Mouse (Mus musculus): Measurements from ENCODE around the gene Hs3st3a1.

The Hs3st3a1 gene

DNA sequence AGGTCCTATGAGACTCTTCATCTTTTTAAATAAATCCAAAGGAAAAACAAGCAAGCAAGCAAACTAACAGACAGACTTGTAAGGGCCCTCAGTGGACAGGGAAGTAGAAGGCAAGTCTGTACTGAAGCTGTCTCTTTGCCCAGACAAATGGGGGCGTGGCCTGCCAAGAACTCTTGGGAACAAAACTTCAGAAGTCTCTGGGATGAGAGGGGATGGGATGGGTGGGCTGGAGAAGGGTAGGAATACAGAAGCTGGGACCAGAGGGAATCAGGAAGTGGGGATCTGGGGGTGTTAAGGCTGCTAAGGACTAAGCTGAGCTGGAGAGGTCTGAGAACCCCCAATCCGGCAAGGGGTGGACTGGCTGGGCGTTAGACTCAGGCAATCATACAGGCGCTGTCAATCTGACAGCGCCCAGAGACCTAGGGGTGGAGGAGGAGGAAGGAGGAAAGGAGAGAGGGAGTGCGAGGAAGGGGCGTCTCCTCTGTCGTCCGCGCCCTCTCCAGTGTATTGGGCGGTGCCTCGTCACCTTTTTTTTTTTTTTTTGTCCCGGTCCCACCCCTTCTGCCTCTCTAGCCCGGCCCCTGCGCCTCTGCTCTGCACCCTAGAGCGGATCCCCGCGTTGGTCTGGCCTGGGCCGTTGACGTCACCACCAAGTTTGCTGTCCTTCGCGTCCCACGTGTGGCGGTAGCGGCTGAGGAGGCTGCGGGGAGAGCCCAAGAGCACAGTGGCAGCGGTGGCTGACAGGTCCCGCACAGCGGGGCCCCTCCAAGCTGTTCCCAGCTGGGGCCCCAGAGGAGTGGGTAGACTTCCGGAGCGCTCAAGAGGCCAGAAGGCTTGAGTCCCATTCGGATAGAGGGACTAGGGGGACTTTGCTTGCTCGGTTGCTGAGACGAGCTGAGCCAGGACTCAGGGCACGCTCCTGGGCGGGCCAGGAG, at the start of gene Hs3st3a1:
Gene Hs3st3a1 (plus strand): TSS at position 722 of the 935 bp plus-strand sequence.
- no peak for DNase-seq (ENCODE audit: extremely low read depth, low read depth, low spot score)

DNA sequence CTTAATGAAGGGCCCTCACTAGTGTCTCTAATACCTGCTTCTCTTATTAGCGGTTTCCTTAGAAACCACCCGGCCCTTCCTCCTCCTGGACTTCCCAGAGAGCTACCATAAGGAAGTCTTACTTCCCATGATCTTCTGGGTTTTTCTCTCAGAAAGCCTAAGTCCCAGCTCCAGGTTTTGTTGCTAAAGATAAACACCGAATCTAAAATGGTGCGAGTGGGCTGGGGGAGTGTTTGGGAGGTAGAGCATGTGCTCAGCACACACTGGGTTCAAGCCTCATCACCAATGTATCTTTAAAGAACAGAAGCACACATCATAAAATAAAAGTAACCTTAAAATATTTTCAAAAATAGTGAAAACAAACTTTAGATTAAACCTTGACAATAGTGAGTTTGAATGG, 48.8 kb upstream of the Hs3st3a1 start:
- DNase-seq (ENCODE audit: extremely low read depth, low read depth, low spot score), result no peak

DNA sequence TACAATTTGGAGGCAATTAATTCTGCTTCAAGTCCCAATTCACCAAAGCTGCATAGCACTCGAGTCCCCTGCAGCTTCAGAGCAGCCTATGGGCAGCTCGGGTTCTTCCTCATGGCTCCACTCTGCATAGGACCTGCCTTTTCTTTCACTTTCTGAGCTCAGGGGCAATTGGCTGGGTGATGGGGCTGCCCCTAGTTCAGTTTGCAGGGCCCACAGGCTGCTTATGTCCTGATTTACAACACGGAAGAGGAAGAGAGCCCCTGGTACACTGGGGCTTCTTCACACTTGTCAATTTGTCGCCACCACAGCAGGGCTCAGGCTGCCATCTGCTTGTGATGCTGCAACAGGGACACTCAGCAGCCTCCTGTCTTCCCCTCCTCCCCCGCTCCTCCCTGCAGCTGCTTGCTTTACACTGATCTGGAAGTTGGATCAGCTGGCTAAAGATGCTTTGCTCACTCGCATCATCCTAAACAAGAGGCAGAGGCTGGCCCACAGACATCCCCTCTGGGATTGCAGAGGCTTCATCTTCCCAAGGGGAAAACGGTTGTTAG, 38.7 kb upstream of the Hs3st3a1 start:
- no peak for DNase-seq (ENCODE audit: extremely low read depth, low read depth, low spot score)

DNA sequence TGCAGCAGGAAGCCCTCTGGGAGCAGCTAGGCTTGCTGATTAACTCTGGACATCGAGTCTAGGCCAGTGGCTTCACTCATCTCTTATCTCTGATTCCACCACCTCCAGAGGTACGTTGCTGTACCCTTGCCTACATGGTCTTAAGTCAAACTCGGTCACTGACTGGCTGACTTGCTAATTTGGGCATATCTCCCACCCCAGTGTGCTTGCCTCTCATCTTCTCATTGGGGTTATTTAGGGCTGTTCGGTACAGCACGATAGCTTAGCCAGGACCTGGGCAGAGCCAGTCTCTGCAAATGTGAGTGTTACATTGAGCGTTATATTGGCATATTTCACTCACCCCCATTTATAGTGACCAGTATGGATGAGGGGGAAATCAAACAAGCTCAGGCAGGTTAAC, 38.2 kb upstream of the Hs3st3a1 start:
- no peak for DNase-seq (ENCODE audit: extremely low read depth, low read depth, low spot score)

DNA sequence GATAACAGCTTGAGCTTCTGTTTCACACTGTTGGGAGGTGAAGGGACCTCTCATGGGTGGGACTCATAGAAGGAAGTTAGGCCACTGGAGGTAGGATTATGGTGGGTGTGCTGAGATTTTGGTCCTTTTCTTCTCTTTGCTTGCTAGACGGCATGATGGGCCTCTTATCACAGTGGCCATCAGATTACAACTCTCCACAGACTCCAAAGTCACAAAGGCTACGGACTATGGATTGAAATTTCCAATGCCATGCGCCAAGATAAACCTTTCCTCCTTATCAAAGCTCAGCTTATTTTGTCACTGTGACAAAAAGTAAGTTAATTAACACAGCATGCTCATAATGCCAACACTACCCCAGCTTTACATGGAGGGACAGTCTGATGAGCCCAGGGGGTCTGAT, 37.5 kb upstream of the Hs3st3a1 start:
- DNase-seq (ENCODE audit: extremely low read depth, low read depth, low spot score), result no peak

DNA sequence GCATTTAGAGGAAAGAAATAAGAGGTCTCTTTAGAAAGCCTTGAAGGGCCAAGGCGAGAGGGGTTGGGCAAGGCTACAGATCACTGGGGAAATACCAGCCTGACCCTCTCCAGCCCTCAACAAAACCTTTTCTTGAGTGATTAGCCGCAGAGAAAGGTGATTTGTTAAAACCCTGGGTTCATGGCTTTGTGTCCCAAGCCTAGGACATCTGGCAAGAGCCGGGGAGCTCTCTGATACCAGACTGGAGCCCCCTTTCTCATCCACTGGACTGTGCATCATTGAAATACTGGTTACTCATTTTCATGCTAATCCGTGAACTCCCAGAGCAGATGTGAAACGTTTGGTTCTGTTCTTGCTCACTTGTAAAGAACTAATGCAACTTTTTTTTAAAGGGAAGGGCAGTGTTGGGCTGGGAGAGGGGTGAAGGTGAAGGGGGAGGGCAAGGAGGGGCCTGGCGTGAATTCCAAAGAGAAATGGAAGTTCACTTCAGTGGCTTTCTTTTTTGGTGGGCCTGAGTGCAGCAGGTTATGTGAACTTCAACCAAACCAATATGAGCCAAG, 34.5 kb upstream of the Hs3st3a1 start:
- DNase-seq (ENCODE audit: extremely low read depth, low read depth, low spot score), result no peak

GRCm38 (mm10) chr11:64418969-64419368, 16.2 kb upstream of the Hs3st3a1 start:
- no peak for DNase-seq (ENCODE audit: extremely low read depth, low read depth, low spot score)

DNA sequence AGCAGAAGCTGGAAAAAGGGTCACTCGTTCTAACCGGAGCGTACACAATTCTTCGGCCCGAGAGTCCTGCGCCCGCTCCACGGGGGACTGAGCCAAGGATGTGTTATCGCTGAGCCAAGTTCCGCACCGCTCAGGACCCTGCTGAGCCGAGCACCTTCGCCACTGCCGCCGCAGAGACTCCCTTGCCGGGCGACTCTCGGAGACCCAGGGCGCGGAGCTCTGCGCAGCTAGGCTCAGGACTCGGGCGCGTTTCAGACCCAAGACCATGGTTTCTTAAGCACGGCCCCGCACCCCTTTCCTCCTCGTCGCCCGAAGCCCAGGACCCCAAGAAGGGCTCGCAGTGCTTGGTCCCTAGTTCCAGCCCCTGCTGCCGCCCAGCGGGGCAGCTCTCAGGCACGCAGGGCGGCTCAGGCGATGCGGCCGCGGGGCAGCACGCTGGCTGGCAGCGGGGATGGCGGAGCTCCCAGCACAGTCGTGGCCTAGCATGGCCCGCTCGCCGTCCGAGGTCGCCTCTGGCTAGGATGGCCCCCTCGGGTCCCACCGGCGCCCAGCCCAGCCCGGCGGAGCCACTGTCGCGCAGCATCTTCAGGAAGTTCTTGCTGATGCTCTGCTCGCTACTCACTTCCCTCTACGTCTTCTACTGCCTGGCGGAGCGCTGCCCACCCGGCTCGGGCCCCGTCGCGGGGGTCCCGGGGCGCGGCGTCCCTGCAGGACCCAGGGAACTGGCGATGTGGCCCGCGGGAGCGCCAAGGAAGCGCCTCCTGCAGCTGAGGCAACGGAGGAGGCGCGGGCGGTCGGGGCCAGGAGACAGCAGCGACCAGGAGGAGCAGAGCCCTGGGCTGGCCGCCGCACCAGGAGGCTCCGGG, 647 bp downstream of the Hs3st3a1 start:
- no peak for DNase-seq (ENCODE audit: extremely low read depth, low read depth, low spot score)

DNA sequence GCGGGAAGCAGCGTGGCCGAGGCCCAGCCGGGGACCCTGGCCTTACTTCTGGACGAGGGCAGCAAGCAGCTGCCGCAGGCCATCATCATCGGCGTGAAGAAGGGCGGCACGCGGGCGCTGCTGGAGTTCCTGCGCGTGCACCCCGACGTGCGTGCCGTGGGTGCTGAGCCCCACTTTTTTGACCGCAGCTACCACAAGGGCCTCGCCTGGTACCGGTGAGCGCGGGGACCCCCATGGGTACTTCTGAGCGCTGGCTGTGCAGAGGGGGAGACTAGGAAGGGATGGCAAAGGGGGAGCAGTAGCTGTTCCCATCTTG, 1.2 kb downstream of the Hs3st3a1 start, which contains the start of gene F930015N05Rik:
Gene F930015N05Rik (minus strand): TSS at position 242 of the 316 bp plus-strand sequence.
- no peak for DNase-seq (ENCODE audit: extremely low read depth, low read depth, low spot score)

DNA sequence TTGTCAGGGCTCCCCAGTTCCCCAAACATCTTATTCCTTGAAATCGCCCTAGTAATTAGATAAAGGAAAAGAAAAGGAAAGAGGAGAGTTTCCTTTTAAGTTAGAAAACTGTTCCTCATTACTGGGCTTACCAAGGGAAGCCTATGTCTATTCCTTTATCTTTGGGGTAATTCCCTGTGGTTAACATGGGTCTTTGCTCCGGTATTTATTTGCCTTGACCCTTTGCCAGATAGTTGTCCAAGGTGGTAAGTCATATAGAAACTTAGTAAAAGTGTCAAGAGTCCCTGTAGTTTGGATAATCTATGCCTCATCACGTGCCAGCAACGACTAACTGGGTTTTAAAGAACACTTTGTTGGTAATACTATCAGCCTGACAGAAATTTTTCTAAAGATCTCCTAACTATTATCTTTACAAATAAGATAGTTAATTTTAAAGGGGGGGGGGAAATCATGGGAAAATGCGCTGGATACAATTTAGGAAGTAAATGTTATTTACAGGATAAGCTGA, 1.7 kb downstream of the Hs3st3a1 start:
- DNase-seq (ENCODE audit: extremely low read depth, low read depth, low spot score), result no peak

- DNase-seq (ENCODE audit: extremely low read depth, low read depth, low spot score), result no peak
These were observed 2.6 kb downstream of the Hs3st3a1 start for GRCm38 (mm10) chr11:64437721-64438120.

DNA sequence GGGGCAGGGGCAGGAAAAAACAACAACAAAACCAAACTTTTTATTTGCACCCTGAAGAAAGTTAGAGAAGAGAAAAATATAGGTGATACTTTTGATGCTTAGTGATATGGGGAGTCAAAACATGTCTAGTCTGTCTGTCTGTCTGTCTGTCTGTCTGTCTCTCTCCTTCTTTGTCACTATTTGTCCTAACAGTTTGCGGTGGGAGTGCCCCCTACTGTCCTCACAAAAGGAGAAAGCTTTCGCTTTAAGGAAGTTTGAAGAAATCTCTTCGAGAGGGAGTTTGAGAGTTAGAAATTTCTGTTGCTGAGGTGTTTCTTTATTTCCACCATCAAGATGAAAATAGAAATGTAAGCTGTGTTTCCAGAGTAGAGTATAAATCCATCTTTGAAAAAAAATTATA, 3.8 kb downstream of the Hs3st3a1 start:
- no peak for DNase-seq (ENCODE audit: extremely low read depth, low read depth, low spot score)

DNA sequence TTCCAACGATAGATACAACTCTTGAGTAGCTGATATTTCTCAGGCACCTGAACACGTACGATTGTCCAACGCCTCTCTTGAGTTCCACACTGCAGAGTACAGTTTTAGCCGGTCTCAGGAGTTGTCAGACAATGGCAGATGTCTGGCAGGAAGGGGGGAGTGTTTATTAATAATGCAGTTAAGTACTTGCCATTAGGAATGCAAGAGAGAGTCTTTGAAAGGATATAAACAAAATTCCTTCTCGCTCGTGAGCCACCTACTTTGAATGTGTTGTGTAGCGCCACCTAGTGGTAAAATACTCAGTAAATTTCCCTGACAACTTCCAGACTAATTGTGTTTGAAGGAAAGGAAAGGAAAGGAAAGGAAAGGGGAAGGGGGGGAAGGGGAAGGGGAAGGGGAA, 7.0 kb downstream of the Hs3st3a1 start:
- no peak for DNase-seq (ENCODE audit: extremely low read depth, low read depth, low spot score)

GRCm38 (mm10) chr11:64442701-64443100, 7.6 kb downstream of the Hs3st3a1 start:
- no peak for DNase-seq (ENCODE audit: extremely low read depth, low read depth, low spot score)

DNA sequence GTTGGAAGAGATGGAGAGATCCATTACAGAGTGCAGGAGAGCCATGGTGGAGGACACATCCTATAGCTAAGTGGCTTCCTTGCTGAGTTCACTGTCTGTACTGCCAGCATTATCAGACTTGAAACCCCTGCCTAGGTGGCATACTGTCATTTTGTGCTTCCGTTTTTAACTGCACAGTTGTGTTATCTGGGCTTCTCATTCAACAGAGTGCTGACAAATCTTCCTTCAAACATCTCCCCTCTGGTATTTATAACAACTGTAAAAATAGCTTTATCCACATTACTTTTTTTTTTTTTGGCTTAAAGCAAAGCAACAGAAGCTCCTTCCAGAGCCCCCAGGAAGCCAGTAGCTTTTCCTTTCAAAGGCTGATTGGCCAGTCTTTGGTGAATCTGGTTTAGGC, 10.1 kb downstream of the Hs3st3a1 start:
- DNase-seq (ENCODE audit: extremely low read depth, low read depth, low spot score), result no peak

- DNase-seq (ENCODE audit: extremely low read depth, low read depth, low spot score), result no peak
These were observed 13.6 kb downstream of the Hs3st3a1 start for GRCm38 (mm10) chr11:64448586-64449315.

GRCm38 (mm10) chr11:64461746-64462145, 26.6 kb downstream of the Hs3st3a1 start:
- no peak for DNase-seq (ENCODE audit: extremely low read depth, low read depth, low spot score)

DNA sequence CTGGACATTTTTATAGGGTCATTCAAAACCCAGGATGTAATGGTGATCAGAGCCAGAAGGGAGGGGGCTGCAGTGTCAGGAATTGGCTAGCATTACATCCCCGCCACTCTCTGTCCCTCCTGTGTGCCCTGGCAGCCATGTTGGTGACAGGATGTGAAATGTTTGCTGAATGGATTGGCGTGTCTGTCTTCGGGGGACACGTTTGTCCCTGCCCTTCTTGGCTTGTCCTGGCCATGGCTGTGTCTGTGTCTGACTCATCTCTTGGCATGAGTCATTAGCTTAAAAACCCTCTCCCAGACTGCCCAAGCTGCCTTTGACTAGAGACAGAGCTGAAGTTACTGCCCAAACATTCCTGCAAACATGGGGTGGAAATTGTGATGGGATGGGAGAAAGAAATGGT, 33.6 kb downstream of the Hs3st3a1 start:
- DNase-seq (ENCODE audit: extremely low read depth, low read depth, low spot score), result no peak

DNA sequence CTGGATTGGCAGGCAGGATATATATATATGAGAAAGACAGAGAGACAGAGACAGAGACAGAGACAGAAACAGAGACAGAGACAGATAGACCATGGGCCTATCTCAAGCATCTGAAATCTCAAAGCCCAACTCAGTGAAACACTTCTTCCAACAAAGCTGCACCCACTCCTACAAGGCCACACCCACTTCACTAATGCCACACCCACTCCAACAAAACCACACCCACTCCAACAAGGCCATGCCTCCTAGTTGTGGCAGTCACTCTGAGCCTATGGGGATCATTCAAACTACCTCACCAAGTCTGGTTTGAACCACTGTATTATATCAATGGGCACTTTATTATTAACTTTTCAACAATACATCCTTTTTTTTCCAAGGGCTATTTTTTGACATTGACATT, 35.6 kb downstream of the Hs3st3a1 start:
- no peak for DNase-seq (ENCODE audit: extremely low read depth, low read depth, low spot score)

DNA sequence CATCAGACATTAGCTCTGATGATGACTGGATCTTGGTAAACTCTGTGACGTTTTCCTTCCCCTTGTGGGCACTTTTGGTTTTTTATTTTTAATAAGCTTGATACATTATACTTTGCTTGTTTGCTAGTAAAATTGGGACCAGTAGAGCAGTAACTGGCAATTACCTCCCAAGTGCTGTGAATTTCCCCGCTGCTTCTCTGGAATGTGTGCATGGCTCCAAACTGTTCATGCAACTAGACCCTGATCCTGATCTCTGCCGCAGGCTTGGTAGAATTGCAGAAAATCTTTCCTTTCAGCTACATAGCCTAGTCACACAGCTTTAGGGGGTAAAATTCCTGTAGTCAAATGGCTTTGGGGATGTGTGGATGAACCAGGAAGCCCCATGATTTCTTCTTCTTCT, 38.5 kb downstream of the Hs3st3a1 start:
- DNase-seq (ENCODE audit: extremely low read depth, low read depth, low spot score), result no peak
